ENCODE assay signal across 8 mouse cellular contexts in the genomic region with DNA sequence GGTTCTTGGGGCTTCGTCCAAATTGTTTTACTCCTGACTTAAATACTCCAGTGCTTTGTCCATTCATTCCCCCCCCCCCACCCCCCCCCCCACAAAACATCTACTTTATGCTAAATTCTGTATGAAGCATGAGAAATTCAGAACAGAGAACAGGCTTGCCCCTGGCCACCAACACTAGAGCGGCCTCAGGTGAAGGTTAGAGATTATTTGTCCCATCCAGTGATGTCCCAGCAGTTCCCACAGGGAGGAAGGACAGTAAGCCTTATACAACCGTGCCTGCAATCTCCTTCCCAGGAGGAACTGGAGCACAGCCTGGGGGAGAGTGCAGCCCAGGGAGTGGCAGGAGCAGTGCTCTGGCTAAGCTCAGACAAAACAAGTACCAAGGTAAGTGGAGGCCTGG. TPM values are rescaled to one million over a fixed set of nuclear protein-coding genes. Genes with fewer than 3 reads are reported as not detected.
DNase-seq lines count a peak whose midpoint lies in the region; ATAC-seq and TF ChIP-seq lines count a peak whose summit lies in the region.

Gene Naa80, plus strand, starts transcription at position 301 of the 400 bp plus-strand sequence.

- no peak for ATAC-seq in kidney, postnatal 0 days (replicated peaks; ENCODE audit: low FRiP score, low read depth)
- no peak for ATAC-seq in forebrain, embryonic 16.5 days
- ATAC-seq in hindbrain, embryonic 14.5 days (ENCODE audit: low FRiP score), result no peak
- ATAC-seq in midbrain, embryonic 11.5 days (ENCODE audit: low FRiP score), result no peak

- no peak within 1 kb of the TSS for H3K4me2 ChIP-seq in kidney, postnatal 0 days (ENCODE audit: low read length)
- no peak within 1 kb of the TSS for H3K4me2 ChIP-seq in forebrain, embryonic 16.5 days (ENCODE audit: low read length)
- peak within 1 kb of the TSS; percentile 72 for H3K4me2 ChIP-seq in hindbrain, embryonic 14.5 days (replicated peaks)
- H3K4me2 ChIP-seq in midbrain, embryonic 11.5 days, result no peak within 1 kb of the TSS

- H3K9ac ChIP-seq in kidney, postnatal 0 days (ENCODE audit: low read depth, low read length), result 0 out of 2 replicates have a peak within 1 kb of the TSS, but pooled peaks have one; percentile 8
- H3K9ac ChIP-seq in forebrain, embryonic 16.5 days (replicated peaks; ENCODE audit: low read depth, low read length), result no peak within 1 kb of the TSS
- H3K9ac ChIP-seq in hindbrain, embryonic 14.5 days, result peak within 1 kb of the TSS; percentile 75; the same call in 1 of the 2 replicates
- no peak within 1 kb of the TSS for H3K9ac ChIP-seq in midbrain, embryonic 11.5 days (ENCODE audit: low read length)

- no peak for DNase-seq in kidney, postnatal 0 days (ENCODE audit: low spot score)
- no peak for DNase-seq in kidney, adult 18-20 months
- no peak for DNase-seq in adrenal gland, adult 2 months
- DNase-seq in hindbrain, embryonic 14.5 days (ENCODE audit: low spot score), result no peak
- DNase-seq in midbrain, embryonic 11.5 days (ENCODE audit: low spot score, missing footprints), result no peak
- no peak for DNase-seq in ovary, postnatal 14 days (ENCODE audit: low spot score)
- DNase-seq in right cerebral cortex, postnatal 14 days, result no peak

- 81% methylated on average over 3 of the region's 3 CpGs for WGBS in kidney, postnatal 0 days
- WGBS in forebrain, embryonic 16.5 days, result 88% methylated on average over 3 of the region's 3 CpGs
- WGBS in hindbrain, embryonic 14.5 days, result 83% methylated on average over 3 of the region's 3 CpGs
- WGBS in midbrain, embryonic 11.5 days, result 85% methylated on average over 3 of the region's 3 CpGs

- peaks cover 12% of the 10 kb centered on the region; the same call in 1 of the 2 replicates for H3K36me3 ChIP-seq in kidney, postnatal 0 days (ENCODE audit: insufficient read depth, low read length)
- H3K36me3 ChIP-seq in forebrain, embryonic 16.5 days (ENCODE audit: control insufficient read depth, insufficient read depth), result peaks cover 10% of the 10 kb centered on the region; the same call in 1 of the 2 replicates
- peaks cover 11% of the 10 kb centered on the region for H3K36me3 ChIP-seq in hindbrain, embryonic 14.5 days (replicated peaks; ENCODE audit: control insufficient read depth, insufficient read depth)
- H3K36me3 ChIP-seq in midbrain, embryonic 11.5 days (ENCODE audit: control insufficient read depth, insufficient read depth, low read length), result no peaks in the 10 kb centered on the region

- peak within 1 kb of the TSS; percentile 96 for H3K27ac ChIP-seq in kidney, postnatal 0 days
- H3K27ac ChIP-seq in forebrain, embryonic 16.5 days (ENCODE audit: low read length), result peak within 1 kb of the TSS; percentile 92
- H3K27ac ChIP-seq in hindbrain, embryonic 14.5 days, result no peak within 1 kb of the TSS
- no peak within 1 kb of the TSS for H3K27ac ChIP-seq in midbrain, embryonic 11.5 days (ENCODE audit: low read depth, low read length)

- no peaks in the 10 kb centered on the region for H3K9me3 ChIP-seq in kidney, postnatal 0 days (replicated peaks; ENCODE audit: low read length)
- H3K9me3 ChIP-seq in forebrain, embryonic 16.5 days (ENCODE audit: control insufficient read depth, low read length), result no peaks in the 10 kb centered on the region
- no peaks in the 10 kb centered on the region for H3K9me3 ChIP-seq in hindbrain, embryonic 14.5 days (ENCODE audit: control insufficient read depth, low read length)
- no peaks in the 10 kb centered on the region; the same call in 1 of the 2 replicates for H3K9me3 ChIP-seq in midbrain, embryonic 11.5 days (ENCODE audit: control insufficient read depth, low read length)

- TF ChIP-seq CTCF in kidney, postnatal 0 days (IDR thresholded peaks at IDR 0.05; ENCODE audit: low read depth), result no peak

- peaks cover 20% of the 10 kb centered on the region for H3K4me1 ChIP-seq in kidney, postnatal 0 days (replicated peaks; ENCODE audit: insufficient read depth, low read length)
- H3K4me1 ChIP-seq in forebrain, embryonic 16.5 days (replicated peaks; ENCODE audit: control insufficient read depth, insufficient read depth, low read length), result peaks cover 29% of the 10 kb centered on the region
- H3K4me1 ChIP-seq in hindbrain, embryonic 14.5 days (replicated peaks; ENCODE audit: control insufficient read depth, insufficient read depth, low read length), result peaks cover 17% of the 10 kb centered on the region
- H3K4me1 ChIP-seq in midbrain, embryonic 11.5 days (ENCODE audit: control insufficient read depth, insufficient read depth, low read length), result peaks cover 24% of the 10 kb centered on the region

- no peaks in the 10 kb centered on the region for H3K27me3 ChIP-seq in kidney, postnatal 0 days (ENCODE audit: insufficient read depth, low read length)
- no peaks in the 10 kb centered on the region for H3K27me3 ChIP-seq in forebrain, embryonic 16.5 days (replicated peaks; ENCODE audit: control insufficient read depth, insufficient read depth, low read length)
- H3K27me3 ChIP-seq in hindbrain, embryonic 14.5 days (ENCODE audit: control insufficient read depth, insufficient read depth, low read length), result no peaks in the 10 kb centered on the region
- H3K27me3 ChIP-seq in midbrain, embryonic 11.5 days (ENCODE audit: control insufficient read depth, insufficient read depth, low read length), result no peaks in the 10 kb centered on the region

- no peak within 1 kb of the TSS for H3K4me3 ChIP-seq in kidney, postnatal 0 days (replicated peaks; ENCODE audit: low read depth, low read length)
- H3K4me3 ChIP-seq in forebrain, embryonic 16.5 days (replicated peaks; ENCODE audit: low read length), result no peak within 1 kb of the TSS
- no peak within 1 kb of the TSS for H3K4me3 ChIP-seq in hindbrain, embryonic 14.5 days (replicated peaks; ENCODE audit: low read length)
- no peak within 1 kb of the TSS for H3K4me3 ChIP-seq in midbrain, embryonic 11.5 days (ENCODE audit: low read depth, low read length)

RNA-seq across cellular contexts. Expression of gene Naa80, which starts in this region (rescaled TPM):
- polyA plus RNA-seq in kidney, postnatal 0 days (2015; fragmentation: Nextera tagmentation; extraction: Ambion mirVana), result 20.3 and 22.3 TPM in 2 replicates
- 10 to 100 TPM; 15.9 to 19.2 TPM for total RNA-seq in adrenal gland, adult 2 months (2021)
- 111 TPM in 2 replicates for polyA plus RNA-seq in adrenal gland, adult 2 months (2012; rRNA removed)
- 16.2 and 16.9 TPM in 2 replicates for polyA plus RNA-seq in forebrain, embryonic 16.5 days (2015; fragmentation: Nextera tagmentation; extraction: Ambion mirVana)
- polyA plus RNA-seq in hindbrain, embryonic 14.5 days (2014; fragmentation: Nextera tagmentation; extraction: Ambion mirVana), result 14.4 and 16.4 TPM in 2 replicates
- polyA plus RNA-seq in midbrain, embryonic 11.5 days (2014; fragmentation: Nextera tagmentation; extraction: Ambion mirVana), result 8.4 and 11.1 TPM in 2 replicates

Comparison
In these comparisons a context has a peak if more than half of its experiments do, and no peak if none do; other contexts are left out.
1. H3K27ac ChIP-seq: peak in kidney, postnatal 0 days (single experiment) and forebrain, embryonic 16.5 days (single experiment); none in hindbrain, embryonic 14.5 days (single experiment) and midbrain, embryonic 11.5 days (single experiment).
2. H3K9ac ChIP-seq: peak in kidney, postnatal 0 days (single experiment) and hindbrain, embryonic 14.5 days (single experiment); none in forebrain, embryonic 16.5 days (single experiment) and midbrain, embryonic 11.5 days (single experiment).